Mouse (Mus musculus): ENCODE data around the gene Hexa. TPM values are rescaled to one million over a fixed set of nuclear protein-coding genes. Genes with fewer than 3 reads are reported as not detected.

The Hexa gene
- polyA plus RNA-seq, 1 experiment from 2014 or later: 67.3 TPM

GRCm38 (mm10) chr9:59522906-59523305 lies 16.4 kb upstream of the Hexa start:
- ATAC-seq (ENCODE audit: insufficient read depth) (no peak), DNase-seq (peak; percentile 37)
- WGBS: 18% methylated on average over 4 of the region's 4 CpGs
- Histone ChIP-seq H3K4me2 (no peak overlapping the region), H3K27ac (ENCODE audit: low read depth) (no peak overlapping the region), H3K4me3 (ENCODE audit: low read depth, low read length) (no peak overlapping the region), H3K36me3 (ENCODE audit: insufficient read depth) (no peaks in the 10 kb centered on the region), H3K27me3 (ENCODE audit: insufficient read depth, low read length) (no peaks in the 10 kb centered on the region), H3K4me1 (ENCODE audit: insufficient read depth) (no peaks in the 10 kb centered on the region), H3K9me3 (ENCODE audit: low read depth, low read length) (no peaks in the 10 kb centered on the region), H3K9ac (no peak overlapping the region)
- no peak for TF ChIP-seq CTCF (IDR thresholded peaks at IDR 0.05; ENCODE audit: low read depth)

- no peaks in the 10 kb centered on the region for H3K9me3 ChIP-seq (ENCODE audit: low read depth, low read length)
- no peak overlapping the region for H3K27ac ChIP-seq (ENCODE audit: low read depth)
- ATAC-seq (ENCODE audit: insufficient read depth): no peak
- DNase-seq: no peak
- H3K4me3 ChIP-seq (ENCODE audit: low read depth, low read length): no peak overlapping the region
- H3K27me3 ChIP-seq (ENCODE audit: insufficient read depth, low read length): no peaks in the 10 kb centered on the region
- 79% methylated on average over 6 of the region's 6 CpGs for WGBS
- H3K9ac ChIP-seq: no peak overlapping the region
- no peaks in the 10 kb centered on the region for H3K4me1 ChIP-seq (ENCODE audit: insufficient read depth)
- no peak for TF ChIP-seq CTCF (IDR thresholded peaks at IDR 0.05; ENCODE audit: low read depth)
- no peaks in the 10 kb centered on the region for H3K36me3 ChIP-seq (ENCODE audit: insufficient read depth)
- H3K4me2 ChIP-seq: no peak overlapping the region
These were observed 12.6 kb upstream of the Hexa start for GRCm38 (mm10) chr9:59526727-59527126.

- Histone ChIP-seq H3K4me2 (no peak overlapping the region), H3K4me3 (ENCODE audit: low read depth, low read length) (no peak overlapping the region), H3K9ac (no peak overlapping the region), H3K27me3 (ENCODE audit: insufficient read depth, low read length) (no peaks in the 10 kb centered on the region), H3K9me3 (ENCODE audit: low read depth, low read length) (no peaks in the 10 kb centered on the region), H3K36me3 (ENCODE audit: insufficient read depth) (no peaks in the 10 kb centered on the region), H3K4me1 (ENCODE audit: insufficient read depth) (no peaks in the 10 kb centered on the region), H3K27ac (ENCODE audit: low read depth) (no peak overlapping the region)
- 86% methylated on average over 3 of the region's 3 CpGs for WGBS
- ATAC-seq (ENCODE audit: insufficient read depth) (no peak), DNase-seq (no peak)
- no peak for TF ChIP-seq CTCF (IDR thresholded peaks at IDR 0.05; ENCODE audit: low read depth)
These were observed 11.8 kb upstream of the Hexa start for GRCm38 (mm10) chr9:59527580-59527979.

DNA sequence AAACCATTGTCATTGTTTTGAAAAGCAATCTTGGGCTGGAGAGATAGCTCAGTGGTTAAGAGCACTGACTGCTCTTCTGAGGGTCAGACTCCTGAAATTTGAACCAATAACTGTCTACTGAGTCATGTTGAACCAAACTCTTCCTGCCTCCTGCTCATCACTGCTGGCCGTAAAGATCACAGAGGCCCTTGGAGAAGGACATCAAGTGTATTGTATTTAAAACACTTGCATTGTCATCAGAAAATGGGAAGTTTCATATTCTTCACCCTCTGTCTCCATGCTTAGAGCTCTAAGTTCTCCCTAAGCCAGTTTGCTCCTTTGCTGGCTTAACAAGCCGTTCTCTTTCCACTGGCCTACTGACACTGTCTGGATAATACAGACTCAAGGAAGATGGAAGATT lies 11.1 kb upstream of the Hexa start:
- 82% methylated on average over 2 of the region's 2 CpGs for WGBS
- H3K4me2 ChIP-seq: no peak overlapping the region
- H3K27ac ChIP-seq (ENCODE audit: low read depth): no peak overlapping the region
- DNase-seq (no peak), ATAC-seq (ENCODE audit: insufficient read depth) (no peak)
- H3K9me3 ChIP-seq (ENCODE audit: low read depth, low read length): no peaks in the 10 kb centered on the region
- H3K4me1 ChIP-seq (ENCODE audit: insufficient read depth): no peaks in the 10 kb centered on the region
- no peak overlapping the region for H3K4me3 ChIP-seq (ENCODE audit: low read depth, low read length)
- H3K9ac ChIP-seq: no peak overlapping the region
- no peak for TF ChIP-seq CTCF (IDR thresholded peaks at IDR 0.05; ENCODE audit: low read depth)
- H3K36me3 ChIP-seq (ENCODE audit: insufficient read depth): no peaks in the 10 kb centered on the region
- no peaks in the 10 kb centered on the region for H3K27me3 ChIP-seq (ENCODE audit: insufficient read depth, low read length)

DNA sequence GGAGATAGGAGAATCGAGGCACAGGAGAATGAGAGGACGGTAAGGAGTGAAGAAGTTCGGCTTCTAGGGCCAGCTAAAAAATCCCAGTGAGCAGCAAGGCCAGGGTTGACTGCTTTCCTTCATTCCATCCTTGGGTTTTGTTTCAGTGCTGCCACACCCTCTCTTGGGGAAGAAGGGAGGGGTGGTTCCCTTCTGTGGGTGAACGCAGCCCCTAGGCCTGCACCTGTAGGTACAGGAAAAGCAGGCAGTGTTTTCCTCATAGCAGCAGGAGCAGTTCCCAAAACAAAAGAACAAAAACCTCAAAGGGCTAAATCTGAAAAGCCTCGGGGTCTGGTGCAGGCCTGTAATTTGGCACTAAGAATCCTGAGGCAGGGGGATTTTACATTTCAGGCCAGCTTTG lies 7.7 kb upstream of the Hexa start:
- H3K4me3 ChIP-seq (ENCODE audit: low read depth, low read length): no peak overlapping the region
- WGBS: 56% methylated on average over 5 of the region's 5 CpGs
- H3K9ac ChIP-seq: no peak overlapping the region
- H3K36me3 ChIP-seq (ENCODE audit: insufficient read depth): no peaks in the 10 kb centered on the region
- no peak overlapping the region for H3K27ac ChIP-seq (ENCODE audit: low read depth)
- DNase-seq: no peak
- H3K4me2 ChIP-seq: no peak overlapping the region
- no peak for ATAC-seq (ENCODE audit: insufficient read depth)
- no peaks in the 10 kb centered on the region for H3K27me3 ChIP-seq (ENCODE audit: insufficient read depth, low read length)
- no peaks in the 10 kb centered on the region for H3K4me1 ChIP-seq (ENCODE audit: insufficient read depth)
- no peak for TF ChIP-seq CTCF (IDR thresholded peaks at IDR 0.05; ENCODE audit: low read depth)
- H3K9me3 ChIP-seq (ENCODE audit: low read depth, low read length): no peaks in the 10 kb centered on the region

DNA sequence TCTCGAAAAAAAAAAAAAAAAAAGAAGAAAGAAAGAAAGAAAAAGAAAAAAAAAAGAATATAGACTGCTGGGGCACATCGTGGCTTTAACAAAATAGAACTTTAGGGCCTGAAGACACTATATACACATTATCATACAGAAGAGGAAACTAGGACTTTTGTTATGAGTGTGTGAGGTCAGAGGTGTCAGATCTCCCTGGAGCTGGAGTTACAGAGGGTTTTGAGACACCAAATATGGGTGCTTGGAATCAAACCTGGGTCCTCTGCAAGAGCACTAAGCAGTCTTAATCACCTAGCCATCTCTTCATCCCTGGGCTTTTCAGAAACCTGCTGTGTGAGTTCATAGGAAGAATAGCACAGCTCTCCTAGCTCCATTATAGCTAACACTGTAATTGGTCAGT lies 5.9 kb upstream of the Hexa start:
- H3K9ac ChIP-seq: no peak overlapping the region
- no peak overlapping the region for H3K27ac ChIP-seq (ENCODE audit: low read depth)
- H3K27me3 ChIP-seq (ENCODE audit: insufficient read depth, low read length): no peaks in the 10 kb centered on the region
- H3K9me3 ChIP-seq (ENCODE audit: low read depth, low read length): no peaks in the 10 kb centered on the region
- no peaks in the 10 kb centered on the region for H3K4me1 ChIP-seq (ENCODE audit: insufficient read depth)
- ATAC-seq (ENCODE audit: insufficient read depth) (no peak), DNase-seq (no peak)
- no peaks in the 10 kb centered on the region for H3K36me3 ChIP-seq (ENCODE audit: insufficient read depth)
- H3K4me2 ChIP-seq: no peak overlapping the region
- H3K4me3 ChIP-seq (ENCODE audit: low read depth, low read length): no peak overlapping the region
- no peak for TF ChIP-seq CTCF (IDR thresholded peaks at IDR 0.05; ENCODE audit: low read depth)
- WGBS: 72% methylated on average over 2 of the region's 2 CpGs

GRCm38 (mm10) chr9:59533889-59534288 lies 5.5 kb upstream of the Hexa start:
- no peak for ATAC-seq (ENCODE audit: insufficient read depth)
- no peak for DNase-seq
- WGBS: 77% methylated on average over 4 of the region's 4 CpGs

GRCm38 (mm10) chr9:59537651-59538050 lies 1.7 kb upstream of the Hexa start:
- DNase-seq (no peak), ATAC-seq (ENCODE audit: insufficient read depth) (no peak)
- TF ChIP-seq CTCF (IDR thresholded peaks at IDR 0.05; ENCODE audit: low read depth): 0 out of 2 replicates have a peak, but pooled peaks have one; percentile 5
- Histone ChIP-seq H3K27ac (ENCODE audit: low read depth) (no peak overlapping the region), H3K9ac (no peak overlapping the region), H3K9me3 (ENCODE audit: low read depth, low read length) (no peaks in the 10 kb centered on the region), H3K27me3 (ENCODE audit: insufficient read depth, low read length) (no peaks in the 10 kb centered on the region), H3K4me3 (ENCODE audit: low read depth, low read length) (no peak overlapping the region), H3K4me1 (ENCODE audit: insufficient read depth) (peaks cover 14% of the 10 kb centered on the region; the same call in 1 of the 2 replicates), H3K36me3 (ENCODE audit: insufficient read depth) (no peaks in the 10 kb centered on the region), H3K4me2 (no peak overlapping the region)
- 62% methylated on average over 3 of the region's 3 CpGs for WGBS

More at GRCm38 (mm10) chr9:59533889-59534288, 5.5 kb upstream of the Hexa start:
- H3K4me1 ChIP-seq (ENCODE audit: insufficient read depth): no peaks in the 10 kb centered on the region
- H3K27ac ChIP-seq (ENCODE audit: low read depth): no peak overlapping the region
- H3K27me3 ChIP-seq (ENCODE audit: insufficient read depth, low read length): no peaks in the 10 kb centered on the region
- no peak overlapping the region for H3K9ac ChIP-seq
- H3K4me3 ChIP-seq (ENCODE audit: low read depth, low read length): no peak overlapping the region
- no peak overlapping the region for H3K4me2 ChIP-seq
- H3K9me3 ChIP-seq (ENCODE audit: low read depth, low read length): no peaks in the 10 kb centered on the region
- H3K36me3 ChIP-seq (ENCODE audit: insufficient read depth): no peaks in the 10 kb centered on the region
- no peak for TF ChIP-seq CTCF (IDR thresholded peaks at IDR 0.05; ENCODE audit: low read depth)

All from lung, embryonic 14.5 days (tissue).